Comparison of ENCODE assay signal across 8 mouse cellular contexts in the genomic region with DNA sequence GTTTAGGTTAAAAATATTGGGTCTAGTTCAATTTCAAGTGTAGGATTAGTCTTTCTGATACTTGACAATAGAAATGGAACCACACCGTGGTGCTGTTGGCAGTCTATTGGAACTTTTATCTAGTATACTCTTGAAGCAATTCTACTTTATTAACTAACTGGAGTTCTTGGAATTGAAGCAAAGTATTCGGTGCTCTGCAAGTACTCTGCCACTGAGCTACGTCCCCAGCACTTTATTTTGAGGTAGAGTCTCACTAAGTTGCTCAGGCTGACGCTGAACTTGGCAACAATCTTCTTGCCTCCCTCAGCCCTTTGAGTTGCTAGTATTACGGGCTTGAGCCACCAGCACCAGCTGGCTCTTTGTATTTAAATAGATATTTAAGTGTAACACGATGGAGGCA. TPM values are rescaled to one million over a fixed set of nuclear protein-coding genes. Genes with fewer than 3 reads are reported as not detected.
A peak's percentile ranks its signal among the peaks of the same experiment; 100 is the strongest.
DNase-seq lines count a peak whose midpoint lies in the region; ATAC-seq and TF ChIP-seq lines count a peak whose summit lies in the region.

No protein-coding gene starts in this region.

- no peak for TF ChIP-seq CTCF in testis, adult 2 months (IDR thresholded peaks at IDR 0.05; ENCODE audit: control insufficient read depth, insufficient read depth, insufficient replicate concordance, low read depth, low read length)

- TF ChIP-seq POLR2A in testis, adult 2 months (IDR thresholded peaks at IDR 0.05; ENCODE audit: control insufficient read depth, low read depth, low read length) = no peak

- no peak for ATAC-seq in intestine, embryonic 15.5 days
- ATAC-seq in midbrain, embryonic 16.5 days = no peak

- H3K9me3 ChIP-seq in intestine, embryonic 15.5 days = no peaks in the 10 kb centered on the region
- H3K9me3 ChIP-seq in midbrain, embryonic 16.5 days (replicated peaks; ENCODE audit: control insufficient read depth, low read length, poor library complexity, severe bottlenecking) = no peaks in the 10 kb centered on the region

- H3K4me3 ChIP-seq in testis, adult 2 months (ENCODE audit: control insufficient read depth, low read depth, low read length) = peak overlapping the region; percentile 25
- H3K4me3 ChIP-seq in intestine, embryonic 15.5 days (replicated peaks) = peak overlapping the region; percentile 14; the same call in 1 of the 2 replicates
- H3K4me3 ChIP-seq in midbrain, embryonic 16.5 days (ENCODE audit: low read depth, low read length) = no peak overlapping the region

- H3K27ac ChIP-seq in testis, adult 2 months (ENCODE audit: control insufficient read depth, insufficient read depth, low read depth, low read length) = no peak overlapping the region
- no peak overlapping the region for H3K27ac ChIP-seq in intestine, embryonic 15.5 days
- H3K27ac ChIP-seq in midbrain, embryonic 16.5 days (ENCODE audit: low read length) = no peak overlapping the region

- peak overlapping the region; percentile 53 for H3K4me2 ChIP-seq in intestine, embryonic 15.5 days (replicated peaks)
- H3K4me2 ChIP-seq in midbrain, embryonic 16.5 days (ENCODE audit: low read length) = peak overlapping the region; percentile 30; the same call in 1 of the 2 replicates

- no peaks in the 10 kb centered on the region for H3K36me3 ChIP-seq in testis, adult 2 months (ENCODE audit: control insufficient read depth, insufficient read depth, low read length)
- H3K36me3 ChIP-seq in intestine, embryonic 15.5 days = no peaks in the 10 kb centered on the region
- no peaks in the 10 kb centered on the region for H3K36me3 ChIP-seq in midbrain, embryonic 16.5 days (ENCODE audit: control insufficient read depth, insufficient read depth, low read length)

- intact Hi-C loops in left cerebral cortex, postnatal 4 days (cut with DNase I) = loop anchor here (10.0 kb wide), 1 partner anchor 223 kb away; no protein-coding TSS in a partner anchor

- DNase-seq in cerebellum, adult 9-11 months = peak; percentile 29
- no peak for DNase-seq in cerebellum, postnatal 14 days
- DNase-seq in testis, postnatal 14 days (ENCODE audit: low spot score) = no peak
- no peak for DNase-seq in urinary bladder, postnatal 25 days (ENCODE audit: low spot score)
- no peak for DNase-seq in left cerebral cortex, postnatal 4 days

- H3K9ac ChIP-seq in intestine, embryonic 15.5 days = no peak overlapping the region
- H3K9ac ChIP-seq in midbrain, embryonic 16.5 days (ENCODE audit: low read depth, low read length) = no peak overlapping the region

- no peaks in the 10 kb centered on the region for H3K27me3 ChIP-seq in testis, adult 2 months (ENCODE audit: control insufficient read depth, insufficient read depth, low read length)
- no peaks in the 10 kb centered on the region for H3K27me3 ChIP-seq in intestine, embryonic 15.5 days (replicated peaks)
- no peaks in the 10 kb centered on the region for H3K27me3 ChIP-seq in midbrain, embryonic 16.5 days (ENCODE audit: control insufficient read depth, insufficient read depth, low read depth, low read length)

- WGBS in intestine, embryonic 15.5 days = 34% methylated on average over 6 of the region's 6 CpGs
- 41% methylated on average over 6 of the region's 6 CpGs for WGBS in midbrain, embryonic 16.5 days

- peaks cover 7% of the 10 kb centered on the region for H3K4me1 ChIP-seq in testis, adult 2 months (ENCODE audit: control insufficient read depth, insufficient read depth, low read length)
- peaks cover 6% of the 10 kb centered on the region; the same call in 1 of the 2 replicates for H3K4me1 ChIP-seq in intestine, embryonic 15.5 days (replicated peaks)
- peaks cover 23% of the 10 kb centered on the region for H3K4me1 ChIP-seq in midbrain, embryonic 16.5 days (ENCODE audit: control insufficient read depth, insufficient read depth, low read length)

RNA-seq across cellular contexts. Expression of gene Naa50, which starts 1.9 kb away (rescaled TPM):
- 4.4 and 4.8 TPM in 2 replicates for polyA plus RNA-seq in testis, adult 2 months (2012; rRNA removed)
- 94.2 and 109 TPM in 2 replicates for polyA plus RNA-seq in intestine, embryonic 15.5 days (2015; fragmentation: Nextera tagmentation; extraction: Ambion mirVana)
- 59.8 and 67.9 TPM in 2 replicates for polyA plus RNA-seq in midbrain, embryonic 16.5 days (2015; fragmentation: Nextera tagmentation; extraction: Ambion mirVana)
- total RNA-seq in left cerebral cortex, postnatal 4 days (2021) = 10 to 100 TPM; 56.0 to 60.5 TPM

RNA-seq across cellular contexts. Expression of gene Atp6v1a, which starts 2.0 kb away (rescaled TPM):
- polyA plus RNA-seq in testis, adult 2 months (2012; rRNA removed) = 34.6 and 38.5 TPM in 2 replicates
- polyA plus RNA-seq in intestine, embryonic 15.5 days (2015; fragmentation: Nextera tagmentation; extraction: Ambion mirVana) = 61.0 and 64.0 TPM in 2 replicates
- polyA plus RNA-seq in midbrain, embryonic 16.5 days (2015; fragmentation: Nextera tagmentation; extraction: Ambion mirVana) = 144 and 172 TPM in 2 replicates
- total RNA-seq in left cerebral cortex, postnatal 4 days (2021) = 100 to 1,000 TPM; 237 to 255 TPM

RNA-seq across cellular contexts. Expression of gene Usf3, which starts 31.6 kb away (rescaled TPM):
- polyA plus RNA-seq in testis, adult 2 months (2012; rRNA removed) = 3.4 and 3.9 TPM in 2 replicates
- polyA plus RNA-seq in intestine, embryonic 15.5 days (2015; fragmentation: Nextera tagmentation; extraction: Ambion mirVana) = 2.6 and 3.0 TPM in 2 replicates
- polyA plus RNA-seq in midbrain, embryonic 16.5 days (2015; fragmentation: Nextera tagmentation; extraction: Ambion mirVana) = 2.0 and 2.5 TPM in 2 replicates
- total RNA-seq in left cerebral cortex, postnatal 4 days (2021) = 10 to 100 TPM; 27.7 to 27.9 TPM

Comparison
In these comparisons a context has a peak if more than half of its experiments do, and no peak if none do; other contexts are left out.
1. RNA of gene Naa50, which starts 1.9 kb away (polyA plus RNA-seq): 94.2 to 109 TPM in intestine, embryonic 15.5 days and 59.8 to 67.9 TPM in midbrain, embryonic 16.5 days; 4.4 to 4.8 TPM in testis, adult 2 months; every median in the first group is over 10 times any median in the second.